Mouse (Mus musculus) lung, postnatal 10 days (tissue): ENCODE data around the gene Atp6v0a1.

Experiments used
- DNase-seq: peaks from one replicate; pipeline ENCODE4 v3.0.0; 2021

Gene Atp6v0a1

DNA sequence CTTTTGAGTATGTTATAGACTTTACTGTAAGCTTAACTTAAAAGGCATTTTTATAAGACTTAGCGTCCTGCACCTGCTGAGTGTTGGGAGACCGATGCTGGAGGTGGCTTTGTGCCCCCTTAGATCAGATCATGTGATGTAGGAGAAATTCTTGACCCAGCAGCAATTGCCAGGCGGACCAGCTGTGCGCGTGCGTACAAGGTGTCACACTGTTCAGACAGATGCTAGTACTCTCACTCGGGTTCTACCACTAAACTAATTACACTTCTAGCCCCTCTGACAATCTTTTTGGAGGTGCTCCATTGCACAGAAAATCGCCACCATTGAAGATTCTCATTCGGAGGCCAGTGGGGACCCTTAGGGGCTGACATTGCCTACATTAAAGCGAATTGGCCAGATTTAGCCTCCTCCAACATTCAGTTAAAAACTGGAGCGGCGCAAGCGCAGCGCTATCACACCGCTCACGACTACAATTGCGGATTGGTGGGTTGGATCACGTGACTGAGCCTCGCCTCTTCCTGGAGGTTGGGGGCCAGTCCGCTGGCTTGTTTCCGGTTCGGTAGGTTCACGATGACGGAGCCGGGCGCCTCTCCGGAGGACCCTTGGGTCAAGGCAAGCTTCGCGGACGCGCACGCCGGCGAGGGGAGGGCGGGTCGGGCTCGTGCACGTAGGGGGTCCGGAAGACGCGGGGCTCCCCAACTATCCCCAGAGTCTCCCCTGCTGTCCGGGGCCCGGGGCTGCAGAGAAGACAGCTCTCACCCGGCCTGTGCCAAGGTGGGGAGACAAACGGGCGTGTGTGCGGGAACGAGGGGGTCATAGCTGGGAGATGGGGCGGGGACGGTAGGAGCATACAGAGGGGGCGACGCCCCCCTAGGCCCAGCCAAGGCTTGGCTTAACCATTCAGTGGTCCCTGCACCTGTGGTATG is 77.8 kb downstream of the Atp6v0a1 start, which contains the start of gene Mlx:
Gene Mlx, plus strand, starts transcription at position 522 of the 926 bp plus-strand sequence.
- DNase-seq, result peak; percentile 96

GRCm38 (mm10) chr11:101087682-101088055 is 78.4 kb downstream of the Atp6v0a1 start:
- no peak for DNase-seq

DNA sequence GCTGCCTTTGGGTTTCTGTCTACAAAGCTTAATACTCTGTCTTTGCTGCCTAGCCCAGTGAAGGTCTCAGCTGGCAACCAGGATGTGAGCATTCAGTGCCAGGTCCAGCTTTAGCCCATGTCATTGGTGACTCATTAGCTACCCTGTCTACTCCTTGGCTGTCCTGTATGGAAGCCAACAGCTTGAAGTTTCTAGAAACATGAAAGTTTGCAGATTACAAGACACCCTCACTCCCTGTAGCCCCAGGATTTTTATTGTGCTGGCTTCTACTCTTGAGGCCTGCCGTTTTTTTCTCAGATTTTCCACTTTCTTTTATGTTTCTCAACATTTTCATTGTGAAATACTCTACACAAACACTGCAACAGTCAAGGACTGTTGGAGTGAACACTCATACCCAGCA is 80.7 kb downstream of the Atp6v0a1 start:
- DNase-seq, result no peak

GRCm38 (mm10) chr11:101094930-101095313 is 85.7 kb downstream of the Atp6v0a1 start:
- DNase-seq, result no peak

DNA sequence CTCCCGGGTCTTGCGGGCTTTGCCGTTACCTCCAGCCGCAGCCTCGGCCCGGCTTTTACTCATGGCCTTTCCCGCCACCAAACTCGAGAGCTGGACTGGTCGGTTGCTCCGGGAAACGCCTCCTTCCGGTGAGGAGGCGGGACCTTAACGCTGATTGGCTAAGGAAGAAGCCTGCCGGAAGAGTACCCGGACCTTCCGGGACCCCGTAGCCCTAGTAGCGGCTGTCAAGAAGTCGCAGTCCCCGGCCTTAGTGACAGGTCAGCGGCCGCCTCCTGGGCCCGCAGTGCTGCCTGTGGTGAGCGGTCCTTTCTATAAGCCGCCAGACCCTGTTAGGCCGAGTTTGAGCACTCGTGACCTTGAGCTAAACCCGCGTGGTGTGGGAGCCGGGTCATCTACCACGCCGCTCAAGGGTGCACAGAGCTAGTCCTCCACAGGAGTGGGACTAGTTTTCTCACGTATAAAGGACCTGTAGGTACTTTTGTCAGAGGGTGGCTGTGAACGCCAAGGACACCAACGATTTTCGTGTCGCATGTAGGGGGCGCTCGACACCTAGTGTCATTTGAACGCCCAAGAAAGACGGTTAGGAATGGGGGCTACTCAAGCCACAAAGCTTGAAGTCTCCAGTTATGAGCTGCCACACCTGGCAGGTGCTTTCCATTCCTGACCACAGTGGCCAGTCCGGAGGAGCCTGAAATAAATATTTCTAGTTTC is 86.2 kb downstream of the Atp6v0a1 start, which contains the start of gene Psmc3ip:
Gene Psmc3ip, minus strand, starts transcription at position 123 of the 711 bp plus-strand sequence.
- peak; percentile 97 for DNase-seq

GRCm38 (mm10) chr11:101098231-101098630 is 89.0 kb downstream of the Atp6v0a1 start:
- no peak for DNase-seq

DNA sequence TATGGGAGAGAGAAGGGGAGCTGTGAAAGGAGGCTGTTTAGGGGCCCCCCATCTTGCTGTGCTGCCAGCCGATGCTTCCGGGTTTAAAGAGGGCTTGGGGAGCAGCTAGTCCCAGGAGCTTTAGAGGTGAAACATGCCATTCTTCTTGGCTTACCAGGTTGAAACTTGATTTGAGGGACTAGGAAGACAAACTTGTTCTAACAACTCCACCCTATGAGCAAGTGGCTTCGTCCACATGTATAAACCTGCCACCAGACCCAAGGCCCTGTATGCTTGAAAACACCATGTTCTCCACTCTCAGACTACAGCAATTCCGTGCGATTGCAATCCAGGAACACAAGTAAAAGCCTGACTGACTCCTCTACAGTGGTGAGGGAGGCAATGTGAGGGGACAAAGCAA is 93.8 kb downstream of the Atp6v0a1 start:
- no peak for DNase-seq

GRCm38 (mm10) chr11:101109351-101109750 is 100.1 kb downstream of the Atp6v0a1 start:
- no peak for DNase-seq

GRCm38 (mm10) chr11:101110708-101111107 is 101.5 kb downstream of the Atp6v0a1 start:
- DNase-seq, result no peak

- DNase-seq, result no peak
Observed at GRCm38 (mm10) chr11:101111178-101111577, 101.9 kb downstream of the Atp6v0a1 start.

GRCm38 (mm10) chr11:101112186-101112585 is 102.9 kb downstream of the Atp6v0a1 start:
- DNase-seq, result no peak
